Mouse (Mus musculus): ENCODE results near the gene a.

- TF ChIP-seq POLR2A (IDR thresholded peaks at IDR 0.05; ENCODE audit: control insufficient read depth, low read depth, low read length) (no peak), CTCF (IDR thresholded peaks at IDR 0.05; ENCODE audit: control insufficient read depth, insufficient read depth, insufficient replicate concordance, low read depth, low read length) (no peak)
These were observed 12.6 kb downstream of the a start for GRCm38 (mm10) chr2:154803845-154804244.
